ENCODE assay signal across 8 mouse cellular contexts in the genomic region with DNA sequence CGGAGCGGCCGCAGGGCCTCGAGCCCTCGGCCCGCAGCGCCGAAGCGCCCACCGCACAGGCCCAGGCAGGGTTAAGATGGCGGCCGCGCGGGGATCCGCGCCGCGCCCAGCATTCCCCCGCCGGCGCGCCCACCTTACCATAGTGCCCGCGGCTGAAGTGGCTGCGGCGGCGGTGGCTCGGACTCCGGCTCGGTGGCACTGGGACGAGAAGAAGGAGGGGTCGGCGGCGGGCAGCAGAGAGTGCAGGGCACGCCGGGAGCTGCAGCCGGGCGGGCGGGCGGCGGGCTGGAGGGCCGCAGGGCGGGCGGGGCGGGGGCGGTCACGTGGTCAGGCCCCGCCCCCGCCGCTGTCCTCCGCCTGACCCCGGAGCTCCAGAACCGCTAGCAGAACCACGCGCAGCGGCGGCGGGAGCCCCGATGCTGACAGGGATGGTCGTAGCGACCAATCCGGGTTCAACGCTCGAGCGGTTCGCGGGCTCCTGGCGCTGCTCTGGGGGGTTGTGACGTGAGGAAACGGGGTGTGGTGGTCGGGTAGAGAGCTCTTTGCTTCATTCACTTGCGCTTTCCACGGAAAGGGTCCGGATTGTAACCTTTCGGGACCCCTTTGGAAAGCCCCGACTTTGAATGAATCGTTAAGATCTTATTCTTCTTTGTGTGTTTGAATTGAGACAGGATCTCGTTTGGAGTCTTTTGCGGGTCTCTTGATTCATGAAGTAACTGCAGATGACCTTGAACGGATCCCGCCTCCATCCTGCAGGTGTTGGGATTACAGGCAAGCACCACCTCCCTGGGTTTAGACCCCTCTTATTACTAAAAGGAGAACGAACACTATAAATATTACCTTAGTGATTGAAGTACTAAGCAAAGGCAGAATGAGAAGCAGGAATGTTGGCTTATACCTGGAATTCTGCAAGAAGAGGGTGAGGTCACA. TPM values are rescaled to one million over a fixed set of nuclear protein-coding genes. Genes with fewer than 3 reads are reported as not detected.
DNase-seq lines count a peak whose midpoint lies in the region; ATAC-seq and TF ChIP-seq lines count a peak whose summit lies in the region.

Gene Cfl2 (minus strand): TSS at position 272 of the 930 bp plus-strand sequence.

- H3K27me3 ChIP-seq in forebrain, embryonic 14.5 days (replicated peaks; ENCODE audit: control insufficient read depth, insufficient read depth, low read length), result no peaks in the 10 kb centered on the region
- H3K27me3 ChIP-seq in liver, embryonic 16.5 days (ENCODE audit: control insufficient read depth, insufficient read depth, low read depth, low read length), result no peaks in the 10 kb centered on the region
- H3K27me3 ChIP-seq in neural tube, embryonic 12.5 days (replicated peaks), result no peaks in the 10 kb centered on the region
- no peaks in the 10 kb centered on the region for H3K27me3 ChIP-seq in stomach, postnatal 0 days (ENCODE audit: control insufficient read depth, insufficient read depth, low read length)

- DNase-seq in ES-CJ7 (ENCODE audit: low read depth, low spot score), result peak; percentile 84
- DNase-seq in forebrain, embryonic 14.5 days (ENCODE audit: low spot score), result peak; percentile 85
- peak; percentile 90 for DNase-seq in heart, postnatal 10 days
- DNase-seq in large intestine, adult 2 months (ENCODE audit: low read depth, low spot score), result no peak
- peak; percentile 87 for DNase-seq in stomach, postnatal 0 days (ENCODE audit: low spot score)

- H3K4me1 ChIP-seq in forebrain, embryonic 14.5 days (ENCODE audit: control insufficient read depth, insufficient read depth, low read length), result peaks cover 12% of the 10 kb centered on the region
- peaks cover 7% of the 10 kb centered on the region for H3K4me1 ChIP-seq in liver, embryonic 16.5 days (ENCODE audit: control insufficient read depth, low read depth, low read length)
- peaks cover 11% of the 10 kb centered on the region; the same call in 1 of the 2 replicates for H3K4me1 ChIP-seq in neural tube, embryonic 12.5 days
- no peaks in the 10 kb centered on the region for H3K4me1 ChIP-seq in stomach, postnatal 0 days (replicated peaks; ENCODE audit: control insufficient read depth, insufficient read depth)

- H3K9me3 ChIP-seq in forebrain, embryonic 14.5 days (replicated peaks; ENCODE audit: control insufficient read depth, low read length), result no peaks in the 10 kb centered on the region
- H3K9me3 ChIP-seq in liver, embryonic 16.5 days (replicated peaks; ENCODE audit: control insufficient read depth, low read length), result no peaks in the 10 kb centered on the region
- H3K9me3 ChIP-seq in neural tube, embryonic 12.5 days, result no peaks in the 10 kb centered on the region
- no peaks in the 10 kb centered on the region for H3K9me3 ChIP-seq in stomach, postnatal 0 days (ENCODE audit: control insufficient read depth, low read length)

- peak; percentile 83 for ATAC-seq in cerebellum, adult (ENCODE audit: insufficient number of reproducible peaks, low FRiP score, low TSS enrichment)
- peak; percentile 93 for ATAC-seq in forebrain, embryonic 14.5 days
- ATAC-seq in liver, embryonic 16.5 days (ENCODE audit: low read depth), result peak; percentile 93
- ATAC-seq in neural tube, embryonic 12.5 days (ENCODE audit: low FRiP score, low read depth), result peak; percentile 95
- peak; percentile 91 for ATAC-seq in stomach, postnatal 0 days (ENCODE audit: low FRiP score, low TSS enrichment)

- intact Hi-C loops in heart, postnatal 10 days (cut with DNase I), result loop anchor here (1.0 to 2.0 kb wide), 2 partner anchors 16 to 28 kb away; no protein-coding TSS in a partner anchor

- H3K9ac ChIP-seq in forebrain, embryonic 14.5 days (ENCODE audit: low read length), result peak within 1 kb of the TSS; percentile 83
- peak within 1 kb of the TSS; percentile 96 for H3K9ac ChIP-seq in liver, embryonic 16.5 days (ENCODE audit: low read depth, low read length)
- peak within 1 kb of the TSS; percentile 99 for H3K9ac ChIP-seq in neural tube, embryonic 12.5 days
- peak within 1 kb of the TSS; percentile 100 for H3K9ac ChIP-seq in stomach, postnatal 0 days (ENCODE audit: low read length)

- WGBS in forebrain, embryonic 14.5 days, result under 1% methylated on average over 66 of the region's 82 CpGs
- WGBS in large intestine, adult 2 months, result under 1% methylated on average over 67 of the region's 82 CpGs
- under 1% methylated on average over 79 of the region's 82 CpGs for whole genome bisulfite sequencing in liver, embryonic 16.5 days (ENCODE audit: insufficient replicate concordance)
- WGBS in neural tube, embryonic 12.5 days, result 1% methylated on average over 82 of the region's 82 CpGs
- WGBS in stomach, postnatal 0 days, result under 1% methylated on average over 64 of the region's 82 CpGs

- peak within 1 kb of the TSS; percentile 64 for H3K4me3 ChIP-seq in forebrain, embryonic 14.5 days (ENCODE audit: low read depth, low read length)
- peak within 1 kb of the TSS; percentile 93 for H3K4me3 ChIP-seq in liver, embryonic 16.5 days (ENCODE audit: low read depth, low read length)
- H3K4me3 ChIP-seq in neural tube, embryonic 12.5 days, result peak within 1 kb of the TSS; percentile 93
- peak within 1 kb of the TSS; percentile 100 for H3K4me3 ChIP-seq in stomach, postnatal 0 days (ENCODE audit: low read depth, low read length)

- H3K4me2 ChIP-seq in forebrain, embryonic 14.5 days (ENCODE audit: low read length), result peak within 1 kb of the TSS; percentile 72
- H3K4me2 ChIP-seq in liver, embryonic 16.5 days (ENCODE audit: low read depth, low read length), result peak within 1 kb of the TSS; percentile 96
- peak within 1 kb of the TSS; percentile 68 for H3K4me2 ChIP-seq in neural tube, embryonic 12.5 days (replicated peaks)
- H3K4me2 ChIP-seq in stomach, postnatal 0 days (replicated peaks; ENCODE audit: low read depth), result peak within 1 kb of the TSS; percentile 63

- H3K36me3 ChIP-seq in forebrain, embryonic 14.5 days (ENCODE audit: control insufficient read depth, insufficient read depth, low read length), result peaks cover 12% of the 10 kb centered on the region
- H3K36me3 ChIP-seq in liver, embryonic 16.5 days (ENCODE audit: control insufficient read depth, insufficient read depth), result peaks cover 3% of the 10 kb centered on the region; the same call in 1 of the 2 replicates
- H3K36me3 ChIP-seq in neural tube, embryonic 12.5 days, result peaks cover 8% of the 10 kb centered on the region
- 0 out of 2 replicates have a peak, but pooled peaks cover 2% of the 10 kb centered on the region for H3K36me3 ChIP-seq in stomach, postnatal 0 days (ENCODE audit: control insufficient read depth, insufficient read depth, low read length)

- no peak for TF ChIP-seq EP300 in stomach, postnatal 0 days (optimal IDR thresholded peaks at IDR 0.05)

- peak; percentile 39 for TF ChIP-seq CTCF in stomach, postnatal 0 days (IDR thresholded peaks at IDR 0.05; ENCODE audit: low read depth)

- peak within 1 kb of the TSS; percentile 99 for H3K27ac ChIP-seq in forebrain, embryonic 14.5 days (ENCODE audit: low read depth, low read length)
- peak within 1 kb of the TSS; percentile 87 for H3K27ac ChIP-seq in liver, embryonic 16.5 days (ENCODE audit: low read length)
- peak within 1 kb of the TSS; percentile 98 for H3K27ac ChIP-seq in neural tube, embryonic 12.5 days
- peak within 1 kb of the TSS; percentile 99 for H3K27ac ChIP-seq in stomach, postnatal 0 days (replicated peaks)

RNA-seq across cellular contexts. Expression of gene Cfl2, which starts in this region (rescaled TPM):
- polyA plus RNA-seq in forebrain, embryonic 14.5 days (2014; fragmentation: Nextera tagmentation; extraction: Ambion mirVana), result 375 and 380 TPM in 2 replicates
- 100 to 1,000 TPM; 412 to 465 TPM for total RNA-seq in heart, postnatal 10 days (2021)
- polyA plus RNA-seq in large intestine, adult 2 months (2012; rRNA removed), result 13.0 and 21.7 TPM in 2 replicates
- 38.0 and 43.2 TPM in 2 replicates for polyA plus RNA-seq in liver, embryonic 16.5 days (2015; fragmentation: Nextera tagmentation; extraction: Ambion mirVana)
- 307 and 337 TPM in 2 replicates for polyA plus RNA-seq in neural tube, embryonic 12.5 days (2016; fragmentation: Nextera tagmentation; extraction: Ambion mirVana)
- 127 and 132 TPM in 2 replicates for polyA plus RNA-seq in stomach, postnatal 0 days (2015; fragmentation: Nextera tagmentation; extraction: Ambion mirVana)
